Mouse (Mus musculus) ES-Bruce4 (cell line): Measurements from ENCODE around the gene Specc1l. TPM values are rescaled to one million over a fixed set of nuclear protein-coding genes. Genes with fewer than 3 reads are reported as not detected.
A peak's percentile ranks its signal among the peaks of the same experiment; 100 is the strongest.

Experiments
- H3K27ac ChIP-seq: 2 replicates; pipeline ENCODE4 v1.5.1; 2012; ENCODE audit warnings: low read length, inconsistent platforms; ENCODE audit not compliant: insufficient read depth
- H3K27me3 ChIP-seq: 2 replicates; pipeline ENCODE4 v1.6.1; 2012; ENCODE audit warnings: mild to moderate bottlenecking, low read length, inconsistent platforms; ENCODE audit not compliant: control insufficient read depth, poor library complexity, insufficient read depth, severe bottlenecking
- H3K36me3 ChIP-seq: 2 replicates; pipeline ENCODE4 v1.6.1; 2012; ENCODE audit warnings: inconsistent platforms, mild to moderate bottlenecking, low read length, moderate library complexity; ENCODE audit not compliant: control insufficient read depth, poor library complexity, insufficient read depth, severe bottlenecking
- H3K4me1 ChIP-seq: one replicate; pipeline ENCODE4 v1.8.1; 2011; ENCODE audit warnings: low read length; ENCODE audit not compliant: control insufficient read depth, insufficient read depth
- H3K4me3 ChIP-seq: 2 replicates; pipeline ENCODE4 v1.5.1; 2011; ENCODE audit warnings: low read depth, mild to moderate bottlenecking, low read length
- H3K9ac ChIP-seq: 2 replicates; pipeline ENCODE4 v1.6.1; 2012; ENCODE audit warnings: low read depth, mild to moderate bottlenecking, inconsistent platforms; ENCODE audit not compliant: poor library complexity, severe bottlenecking
- H3K9me3 ChIP-seq: replicated peaks from 2 replicates; pipeline ENCODE4 v1.6.1; 2012; ENCODE audit warnings: mild to moderate bottlenecking, low read length, inconsistent platforms; ENCODE audit not compliant: control insufficient read depth, poor library complexity, insufficient read depth, severe bottlenecking
- CTCF ChIP-seq: IDR thresholded peaks from one replicate; pipeline ENCODE4 v1.8.1; 2011; ENCODE audit warnings: low read depth, low read length
- EP300 ChIP-seq: IDR thresholded peaks from 2 replicates; pipeline ENCODE4 v1.6.1; 2011; ENCODE audit warnings: low read depth, low read length; ENCODE audit not compliant: insufficient read depth
- POLR2A ChIP-seq: IDR thresholded peaks from one replicate; pipeline ENCODE4 v1.8.1; 2011; ENCODE audit warnings: low read length; ENCODE audit not compliant: insufficient read depth
- polyA plus RNA-seq: library from polyadenylated mRNA; stranded (reverse); fragments of >200 nt; gene quantifications from 2 replicates; pipeline ENCODE4 v1.2.4, GENCODE M21; 2011; ENCODE audit warnings: low read depth; ENCODE audit not compliant: missing spikeins, insufficient read depth, insufficient read length

The Specc1l gene
- polyA plus RNA-seq, 1 experiment, result 41.5 TPM

- no peaks in the 10 kb centered on the region for H3K9me3 ChIP-seq
- peak; percentile 86 for TF ChIP-seq CTCF
- TF ChIP-seq POLR2A, result no peak
Measured at GRCm38 (mm10) chr10:75191647-75192046, 20.2 kb upstream of the Specc1l start.

GRCm38 (mm10) chr10:75197817-75198216 is 14.1 kb upstream of the Specc1l start:
- Histone ChIP-seq H3K4me1 (no peaks in the 10 kb centered on the region), H3K36me3 (no peaks in the 10 kb centered on the region), H3K4me3 (no peak overlapping the region), H3K9me3 (no peaks in the 10 kb centered on the region), H3K27ac (no peak overlapping the region), H3K9ac (no peak overlapping the region), H3K27me3 (no peaks in the 10 kb centered on the region; the same call in 1 of the 2 replicates)
- TF ChIP-seq POLR2A, result no peak
- no peak for TF ChIP-seq CTCF
- no peak for TF ChIP-seq EP300

More at GRCm38 (mm10) chr10:75191647-75192046, 20.2 kb upstream of the Specc1l start:
- no peak overlapping the region for H3K27ac ChIP-seq
- H3K9ac ChIP-seq, result no peak overlapping the region
- H3K4me3 ChIP-seq, result no peak overlapping the region
- no peaks in the 10 kb centered on the region for H3K4me1 ChIP-seq
- no peaks in the 10 kb centered on the region for H3K36me3 ChIP-seq
- no peaks in the 10 kb centered on the region; the same call in 1 of the 2 replicates for H3K27me3 ChIP-seq

- Histone ChIP-seq H3K9ac (no peak overlapping the region), H3K27ac (no peak overlapping the region), H3K4me3 (no peak overlapping the region), H3K4me1 (no peaks in the 10 kb centered on the region), H3K27me3 (no peaks in the 10 kb centered on the region; the same call in 1 of the 2 replicates), H3K36me3 (no peaks in the 10 kb centered on the region), H3K9me3 (no peaks in the 10 kb centered on the region)
- TF ChIP-seq CTCF (no peak), POLR2A (no peak), EP300 (no peak)
Measured at GRCm38 (mm10) chr10:75200733-75201132, 11.1 kb upstream of the Specc1l start.

- no peaks in the 10 kb centered on the region for H3K36me3 ChIP-seq
- no peaks in the 10 kb centered on the region for H3K9me3 ChIP-seq
- no peak overlapping the region for H3K27ac ChIP-seq
- no peak for TF ChIP-seq POLR2A
- no peak for TF ChIP-seq CTCF
- no peak for TF ChIP-seq EP300
- H3K4me1 ChIP-seq, result no peaks in the 10 kb centered on the region
- H3K9ac ChIP-seq, result no peak overlapping the region
- no peaks in the 10 kb centered on the region; the same call in 1 of the 2 replicates for H3K27me3 ChIP-seq
- no peak overlapping the region for H3K4me3 ChIP-seq
Measured at GRCm38 (mm10) chr10:75206192-75206591, 5.7 kb upstream of the Specc1l start.

GRCm38 (mm10) chr10:75210841-75211240 is 1.0 kb upstream of the Specc1l start:
- Histone ChIP-seq H3K9me3 (no peaks in the 10 kb centered on the region), H3K27ac (no peak overlapping the region), H3K36me3 (no peaks in the 10 kb centered on the region), H3K4me3 (no peak overlapping the region), H3K4me1 (peaks cover 1% of the 10 kb centered on the region), H3K27me3 (no peaks in the 10 kb centered on the region), H3K9ac (peak overlapping the region; percentile 93; the same call in 1 of the 2 replicates)
- no peak for TF ChIP-seq CTCF
- TF ChIP-seq EP300, result no peak
- no peak for TF ChIP-seq POLR2A

- no peaks in the 10 kb centered on the region for H3K36me3 ChIP-seq
- no peak for TF ChIP-seq POLR2A
- TF ChIP-seq CTCF, result no peak
- TF ChIP-seq EP300, result no peak
Measured at GRCm38 (mm10) chr10:75212981-75213380, 1.1 kb downstream of the Specc1l start.

More at GRCm38 (mm10) chr10:75212981-75213380, 1.1 kb downstream of the Specc1l start:
- Histone ChIP-seq H3K27me3 (no peaks in the 10 kb centered on the region), H3K27ac (no peak overlapping the region), H3K4me1 (peaks cover 1% of the 10 kb centered on the region), H3K9ac (peak overlapping the region; percentile 93), H3K4me3 (peak overlapping the region; percentile 58), H3K9me3 (no peaks in the 10 kb centered on the region)
